Mouse (Mus musculus): ENCODE results near the gene Shisa8. TPM values are rescaled to one million over a fixed set of nuclear protein-coding genes. Genes with fewer than 3 reads are reported as not detected.

Shisa8 gene
- total RNA-seq, 2 experiments from 2014 or later: not detected

DNA sequence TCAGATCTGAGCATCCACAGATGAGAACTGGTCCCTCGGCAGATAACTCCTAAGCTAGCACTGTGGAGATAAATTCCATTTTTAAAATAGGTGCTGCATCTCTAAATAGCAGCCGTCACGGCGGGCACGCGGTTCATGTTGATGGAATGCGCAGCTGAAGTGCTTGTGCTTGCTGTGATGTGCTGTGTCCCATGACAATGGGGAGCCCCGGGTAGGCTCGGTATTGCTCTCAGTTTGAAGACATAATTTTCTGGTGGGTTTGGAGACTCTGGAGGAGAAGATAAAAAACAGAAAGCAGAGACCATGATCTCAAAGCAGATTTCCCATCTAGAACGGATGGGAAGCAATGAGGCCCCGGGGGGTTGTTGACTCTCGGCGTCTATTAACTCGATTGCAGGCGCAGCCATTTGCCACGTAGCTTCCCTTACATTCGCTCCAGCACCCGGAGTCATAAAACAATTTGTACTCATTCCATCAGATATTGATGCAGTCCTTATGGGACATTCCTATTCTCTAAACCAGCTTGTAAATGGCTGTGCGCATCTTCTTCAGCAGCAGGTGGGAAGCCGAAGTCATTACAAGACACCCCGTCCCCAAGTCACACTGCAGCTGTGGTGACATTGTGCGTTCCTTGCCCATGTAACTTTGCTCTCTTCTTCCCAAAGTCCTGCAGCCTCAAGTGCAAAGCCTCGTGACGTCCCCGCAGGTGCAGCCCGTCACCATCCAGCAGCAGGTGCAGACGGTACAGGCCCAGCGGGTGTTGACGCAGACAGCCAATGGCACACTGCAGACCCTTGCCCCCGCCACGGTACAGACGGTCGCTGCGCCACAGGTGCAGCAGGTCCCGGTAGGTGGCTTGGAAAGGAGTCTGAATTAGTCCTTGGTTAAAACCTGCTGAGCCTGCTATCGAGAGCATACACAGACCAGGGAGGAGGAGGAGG, 41.9 kb downstream of the Shisa8 start:
- no peak for DNase-seq

DNA sequence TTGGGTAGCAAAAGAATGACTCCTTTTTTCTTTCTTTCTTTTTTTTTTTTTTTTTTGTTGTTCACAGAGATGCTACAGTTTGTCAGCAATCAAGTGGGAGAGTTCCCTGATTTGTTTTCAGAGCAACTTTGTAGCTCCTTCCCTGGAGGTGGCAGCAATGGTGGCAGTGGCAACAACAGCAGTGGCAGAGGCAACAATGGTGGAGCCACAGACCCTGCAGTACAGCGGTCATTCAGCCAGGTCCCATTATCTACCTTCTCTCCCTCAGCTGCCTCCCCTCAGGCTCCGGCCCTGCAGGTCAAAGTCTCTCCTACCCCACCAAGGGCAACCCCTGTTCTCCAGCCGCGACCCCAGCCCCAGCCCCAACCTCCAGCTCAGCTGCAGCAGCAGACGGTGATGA, 42.9 kb downstream of the Shisa8 start:
- no peak for DNase-seq

DNA sequence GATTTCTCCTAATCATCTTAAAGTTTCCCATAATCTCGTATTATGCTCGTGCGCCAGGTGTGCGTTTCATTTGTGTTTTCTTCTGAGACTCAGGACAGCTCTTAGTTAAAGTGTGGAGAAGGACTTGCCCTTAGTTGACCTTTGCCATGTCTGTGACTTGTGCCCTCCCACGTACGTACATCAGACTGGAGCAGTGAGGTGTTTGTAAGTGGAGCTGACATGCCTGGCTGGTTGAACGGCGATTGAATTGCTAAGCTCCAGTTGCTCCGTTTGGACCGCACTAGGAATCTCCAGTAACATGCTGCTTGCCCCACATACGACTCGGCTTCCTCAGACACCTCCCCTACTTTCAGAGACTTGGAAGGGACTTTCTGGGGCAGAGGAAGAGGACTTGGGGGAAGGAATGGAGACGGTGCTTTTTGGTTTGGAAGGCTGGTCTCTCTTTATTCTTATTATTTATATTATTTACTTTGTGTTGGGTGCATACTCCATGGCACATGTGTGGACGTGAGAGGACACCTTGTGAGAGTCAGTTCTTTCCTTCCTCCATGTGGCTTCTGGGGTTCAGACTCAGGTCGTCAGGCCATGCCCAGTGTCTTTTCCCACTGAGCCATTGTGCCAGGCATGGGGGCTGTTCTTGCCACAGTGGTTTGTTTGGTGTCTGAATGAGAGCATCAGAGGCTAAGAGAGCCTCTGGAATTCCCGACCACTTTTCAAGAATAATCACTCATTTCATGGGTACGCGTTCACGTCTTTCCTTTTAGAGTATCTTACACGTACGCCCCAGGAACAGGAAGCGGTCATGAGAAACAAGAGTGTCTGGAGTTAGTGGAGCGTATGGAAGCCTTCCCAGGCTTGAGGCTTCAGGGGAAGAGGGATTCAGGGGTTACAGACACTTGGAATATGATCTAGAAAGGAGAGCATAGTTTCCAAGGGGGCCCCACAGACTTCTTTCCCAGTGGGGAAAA, 45.1 kb downstream of the Shisa8 start:
- peak; percentile 61 for DNase-seq

- DNase-seq: no peak
Measured at GRCm38 (mm10) chr15:82166240-82167100, 46.1 kb downstream of the Shisa8 start.

DNA sequence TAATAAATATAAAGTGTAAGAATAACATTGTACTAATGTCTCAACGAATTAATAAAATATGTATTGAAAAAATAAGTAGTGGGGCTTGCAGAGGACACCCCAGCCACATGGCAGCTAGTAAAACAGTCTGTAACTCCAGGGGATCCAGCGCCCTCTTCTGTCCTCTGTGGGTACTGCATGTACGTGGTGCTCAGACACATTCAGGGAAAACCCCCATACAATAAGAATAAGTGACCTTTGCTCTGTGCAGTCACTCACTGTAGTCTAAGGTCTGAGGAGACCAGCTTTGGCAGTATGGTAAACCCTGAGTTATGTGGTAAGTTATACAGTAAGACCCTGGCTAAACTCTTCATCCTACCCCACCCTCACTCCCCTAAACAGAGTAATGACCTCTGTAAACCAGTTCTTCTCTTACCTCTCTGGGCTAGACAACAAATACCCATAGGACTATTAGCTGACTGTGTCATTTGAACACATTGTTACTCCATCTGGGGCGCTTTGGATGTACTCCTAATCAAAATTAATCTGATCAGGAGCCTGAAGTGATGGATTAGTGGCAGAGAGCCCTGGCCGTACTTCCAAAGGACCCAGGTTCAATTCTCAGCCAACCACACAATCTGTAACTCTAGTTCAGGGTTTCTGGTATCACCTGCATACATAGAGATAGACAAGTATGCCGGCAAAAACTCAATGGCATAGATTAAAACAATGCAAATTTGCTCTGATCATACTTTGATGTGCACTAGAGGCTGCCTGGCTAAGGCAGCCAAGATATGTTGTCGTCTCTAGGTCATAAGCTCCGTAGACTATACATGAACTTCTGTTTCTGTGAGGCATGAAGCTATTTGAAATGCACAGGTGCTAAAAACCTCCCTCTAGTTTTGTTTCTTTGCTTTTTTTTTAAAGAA, 47.0 kb downstream of the Shisa8 start:
- DNase-seq: peak; percentile 52

GRCm38 (mm10) chr15:82164496-82164895, 48.1 kb downstream of the Shisa8 start:
- DNase-seq: no peak

- DNase-seq: no peak
Measured at GRCm38 (mm10) chr15:82164061-82164399, 48.6 kb downstream of the Shisa8 start.

DNA sequence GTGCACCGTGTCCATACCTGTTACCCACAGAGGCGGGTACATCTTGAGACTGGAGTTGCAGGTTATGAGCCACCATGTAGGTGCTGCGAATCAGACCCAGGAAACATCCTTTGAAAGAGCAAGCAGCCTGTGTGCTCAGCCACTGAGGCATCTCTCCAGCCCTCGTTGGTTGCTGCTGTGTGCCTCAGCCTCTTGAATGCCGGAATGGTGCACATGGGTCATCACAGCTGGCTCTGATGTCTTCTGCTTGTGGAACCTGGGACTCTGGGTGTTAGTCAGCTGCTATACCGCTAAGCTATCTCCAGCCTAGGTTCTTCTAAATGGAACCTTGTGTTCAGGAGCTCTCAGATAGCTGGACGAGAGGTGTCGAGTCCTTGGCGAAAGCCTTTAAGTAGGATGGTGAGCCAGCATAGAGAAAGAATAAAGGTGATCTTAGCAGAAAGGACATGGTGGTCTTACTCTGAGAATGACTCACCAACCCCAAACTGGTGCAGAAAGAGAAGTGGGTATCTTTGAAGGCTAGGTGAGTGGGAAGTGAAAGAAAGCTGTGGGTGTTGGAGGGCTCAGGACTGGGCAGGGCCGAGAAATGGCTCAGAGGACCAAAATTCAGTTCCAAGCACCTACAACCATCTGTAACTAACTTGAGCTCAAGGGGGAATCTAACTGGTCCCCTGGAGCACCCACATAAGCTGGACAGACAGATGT, 49.1 kb downstream of the Shisa8 start:
- no peak for DNase-seq

- no peak for DNase-seq
Measured at GRCm38 (mm10) chr15:82161965-82162600, 50.5 kb downstream of the Shisa8 start.

- DNase-seq: no peak
Measured at GRCm38 (mm10) chr15:82160731-82161640, 51.6 kb downstream of the Shisa8 start.

GRCm38 (mm10) chr15:82159471-82159870, 53.1 kb downstream of the Shisa8 start:
- no peak for DNase-seq

GRCm38 (mm10) chr15:82158243-82159035, 54.2 kb downstream of the Shisa8 start:
- DNase-seq: no peak

DNA sequence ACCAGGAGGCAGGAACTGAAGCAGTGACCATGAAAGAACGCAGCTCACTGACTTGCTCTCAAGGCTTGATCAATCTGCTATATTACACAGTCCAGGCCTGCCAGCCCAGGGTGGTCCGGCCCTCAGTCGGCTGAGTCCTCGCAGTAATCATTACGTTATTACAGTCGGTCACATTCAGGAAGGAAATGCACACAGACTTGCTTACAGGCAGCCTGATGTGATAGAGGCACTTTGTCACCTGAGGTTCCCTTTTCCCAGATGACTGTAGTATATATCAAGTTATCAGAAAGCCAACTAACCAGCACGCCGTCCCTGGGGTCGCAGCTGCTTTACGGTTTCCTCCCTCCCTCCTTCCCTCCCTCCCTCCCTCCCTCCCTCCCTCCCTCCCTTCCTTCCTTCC, 55.7 kb downstream of the Shisa8 start:
- DNase-seq: no peak

DNA sequence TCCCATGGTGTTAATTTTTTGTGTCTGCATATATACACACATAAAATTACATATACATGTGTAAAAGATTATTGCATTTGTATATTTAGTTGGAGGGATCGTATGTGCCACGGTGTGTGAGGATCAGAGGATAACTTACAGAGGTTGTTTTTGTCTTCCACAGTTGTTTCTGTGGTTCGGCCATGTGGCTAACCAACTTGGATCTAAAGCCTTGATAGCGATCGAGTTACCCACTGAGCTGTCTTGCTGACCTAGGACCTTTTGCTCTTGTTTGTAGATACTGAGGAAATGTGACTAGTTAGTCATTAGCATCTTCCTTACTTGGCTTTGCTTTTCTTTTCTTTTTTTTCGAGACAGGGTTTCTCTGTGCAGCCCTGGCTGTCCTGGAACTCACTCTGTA, 56.3 kb downstream of the Shisa8 start:
- no peak for DNase-seq
